Mouse (Mus musculus) stomach, postnatal 0 days (tissue): Measurements from ENCODE around the gene Pank1.

Experiments used
- CTCF ChIP-seq: IDR thresholded peaks from 2 replicates; pipeline ENCODE4 v1.5.1; 2016; ENCODE audit warnings: antibody characterized with exemption, low read depth, mild to moderate bottlenecking, moderate library complexity
- EP300 ChIP-seq: optimal IDR thresholded peaks from 2 replicates; pipeline ENCODE3; 2016; ENCODE audit warnings: antibody characterized with exemption

DNA sequence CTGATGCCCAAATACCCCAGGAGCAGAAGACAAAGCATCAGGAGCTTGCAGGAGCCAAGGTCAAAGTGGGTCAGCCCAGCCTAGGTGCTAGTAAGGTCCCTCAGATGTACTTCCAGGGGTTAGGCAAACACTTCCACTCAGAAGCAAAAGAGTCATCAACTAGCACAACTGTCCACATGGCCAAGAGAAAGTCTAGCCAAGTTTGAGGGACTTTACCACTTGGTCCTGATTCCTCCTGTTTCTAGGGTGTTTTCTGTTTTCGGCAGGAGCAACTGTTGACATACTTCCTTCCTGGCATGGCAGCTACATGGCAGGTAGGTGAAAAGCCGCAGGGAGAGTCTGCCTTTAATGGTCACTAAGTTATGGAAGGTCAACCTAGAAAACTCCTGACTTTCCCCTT lies 74.7 kb downstream of the Pank1 start:
- TF ChIP-seq CTCF = no peak
- no peak for TF ChIP-seq EP300
